Mouse (Mus musculus) forebrain, embryonic 16.5 days (tissue): Measurements from ENCODE around the gene Vps51. TPM values are rescaled to one million over a fixed set of nuclear protein-coding genes. Genes with fewer than 3 reads are reported as not detected.
A peak's percentile ranks its signal among the peaks of the same experiment; 100 is the strongest.

Experiments used
- ATAC-seq: fragments of 200-750 bp; cut with Nextera tagmentation; 2 replicates; pipeline ENCODE4 v1.8.0; 2017; ENCODE audit warnings: mild to moderate bottlenecking, moderate library complexity
- H3K27ac ChIP-seq: fragments of 300-500 bp; sonication (generic); 2 replicates; pipeline ENCODE4 v1.5.1; 2014; ENCODE audit warnings: low read length, control low read depth
- H3K27me3 ChIP-seq: fragments of 300-500 bp; sonication (generic); replicated peaks from 2 replicates; pipeline ENCODE4 v1.6.1; 2014; ENCODE audit warnings: low read length; ENCODE audit not compliant: control insufficient read depth, insufficient read depth
- H3K36me3 ChIP-seq: fragments of 300-500 bp; sonication (generic); 2 replicates; pipeline ENCODE4 v1.6.1; 2014; ENCODE audit not compliant: control insufficient read depth, insufficient read depth
- H3K4me1 ChIP-seq: fragments of 300-500 bp; sonication (generic); replicated peaks from 2 replicates; pipeline ENCODE4 v1.6.1; 2014; ENCODE audit warnings: low read length; ENCODE audit not compliant: control insufficient read depth, insufficient read depth
- H3K4me2 ChIP-seq: fragments of 300-500 bp; sonication (generic); 2 replicates; pipeline ENCODE4 v1.6.1; 2014; ENCODE audit warnings: mild to moderate bottlenecking, low read length, control low read depth
- H3K4me3 ChIP-seq: fragments of 300-500 bp; sonication (generic); replicated peaks from 2 replicates; pipeline ENCODE4 v1.5.1; 2014; ENCODE audit warnings: mild to moderate bottlenecking, low read length, control low read depth
- H3K9ac ChIP-seq: fragments of 300-500 bp; sonication (generic); replicated peaks from 2 replicates; pipeline ENCODE4 v1.6.1; 2014; ENCODE audit warnings: low read depth, low read length, control low read depth
- H3K9me3 ChIP-seq: fragments of 300-500 bp; sonication (generic); 2 replicates; pipeline ENCODE4 v1.6.1; 2016; ENCODE audit warnings: low read length; ENCODE audit not compliant: control insufficient read depth
- WGBS: fragments of 180-500 bp; shearing (Covaris S2); extraction: QIAGEN DNeasy Blood & Tissue Kit; methylation state at CpG from one replicate; pipeline ENCODE4 v1.1.7; 2014; 5-methylcytosine and 5-hydroxymethylcytosine counted together
- polyA plus RNA-seq: library from polyadenylated mRNA; unstranded; fragments of >200 nt; fragmentation: Nextera tagmentation; extraction: Ambion mirVana; gene quantifications from 2 replicates; pipeline ENCODE4 v1.2.1, GENCODE M21; 2015

Gene Vps51
- 85.9 and 88.5 TPM in 2 replicates for polyA plus RNA-seq

DNA sequence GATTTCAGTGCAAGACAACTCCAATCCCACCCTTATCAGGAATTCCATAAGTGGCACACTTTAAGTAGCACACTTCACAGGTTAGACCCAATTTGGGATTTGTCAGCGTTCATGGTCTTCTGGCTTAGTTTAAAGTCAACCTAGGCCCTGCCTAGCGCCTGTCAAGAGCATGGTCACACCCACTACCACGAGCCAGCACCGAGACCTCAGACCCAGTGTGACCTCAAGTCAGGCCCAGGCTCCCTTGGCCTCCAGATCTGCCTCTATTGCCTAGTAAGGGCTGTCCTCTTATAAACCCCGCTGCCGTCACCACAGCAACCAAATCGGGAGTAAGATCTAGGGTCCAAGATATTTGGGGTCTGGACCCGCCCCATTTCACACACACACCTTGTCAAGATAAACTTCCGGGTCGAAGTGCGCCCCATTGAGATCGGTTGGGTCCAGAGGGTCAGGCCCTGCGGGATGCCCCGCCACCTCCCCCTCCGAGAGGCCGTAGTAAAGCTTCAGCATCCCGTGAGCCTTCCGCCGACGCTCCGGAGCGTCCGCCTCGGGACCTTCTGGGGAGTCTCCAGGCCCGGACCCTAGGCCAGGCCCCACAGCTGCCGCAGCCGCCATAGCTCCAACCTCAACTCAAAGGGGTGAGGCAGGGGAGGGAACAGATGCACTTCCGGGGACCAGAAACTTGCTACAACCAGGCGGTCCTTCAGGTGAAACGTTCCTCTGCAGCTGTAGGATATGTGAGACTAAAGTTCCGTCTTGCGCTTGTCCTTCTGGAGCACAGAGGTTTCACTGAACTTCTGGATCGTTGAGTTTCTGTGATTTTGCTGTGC lies at the start of gene Vps51:
Vps51 (minus strand) TSS at position 668 of the 830 bp plus-strand sequence.
- Histone ChIP-seq H3K4me3 (peak within 1 kb of the TSS; percentile 65), H3K27me3 (no peaks in the 10 kb centered on the region), H3K36me3 (peaks cover 11% of the 10 kb centered on the region), H3K9ac (peak within 1 kb of the TSS; percentile 76), H3K4me1 (peaks cover 17% of the 10 kb centered on the region), H3K4me2 (peak within 1 kb of the TSS; percentile 94), H3K27ac (peak within 1 kb of the TSS; percentile 82), H3K9me3 (no peaks in the 10 kb centered on the region)
- peak; percentile 93 for ATAC-seq
- WGBS: 2% methylated on average over 33 of the region's 33 CpGs

DNA sequence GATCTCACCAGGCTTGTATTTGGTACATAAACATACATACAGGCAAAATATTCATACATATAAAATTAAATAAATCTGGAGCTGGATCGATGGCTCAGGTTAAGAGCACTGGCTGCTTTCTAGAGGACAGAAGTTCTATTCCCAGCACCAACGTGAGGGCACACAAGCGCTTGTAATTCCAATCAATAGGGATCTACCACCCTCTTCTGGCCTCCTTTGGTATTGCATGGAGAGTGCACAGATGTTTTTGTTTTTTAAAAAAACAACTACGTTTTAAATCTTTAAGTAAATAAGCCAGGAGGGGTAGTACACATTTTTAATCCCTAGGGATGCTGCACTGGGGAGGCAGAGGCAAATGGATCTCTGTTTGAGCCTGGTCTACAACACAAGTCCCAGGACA lies 49.3 kb upstream of the Vps51 start:
- no peak for ATAC-seq
- Histone ChIP-seq H3K36me3 (no peaks in the 10 kb centered on the region), H3K4me1 (peaks cover 7% of the 10 kb centered on the region), H3K4me2 (no peak overlapping the region), H3K27me3 (no peaks in the 10 kb centered on the region), H3K9ac (no peak overlapping the region), H3K27ac (no peak overlapping the region), H3K4me3 (no peak overlapping the region), H3K9me3 (no peaks in the 10 kb centered on the region)
- WGBS: 21% methylated on average over 4 of the region's 4 CpGs

DNA sequence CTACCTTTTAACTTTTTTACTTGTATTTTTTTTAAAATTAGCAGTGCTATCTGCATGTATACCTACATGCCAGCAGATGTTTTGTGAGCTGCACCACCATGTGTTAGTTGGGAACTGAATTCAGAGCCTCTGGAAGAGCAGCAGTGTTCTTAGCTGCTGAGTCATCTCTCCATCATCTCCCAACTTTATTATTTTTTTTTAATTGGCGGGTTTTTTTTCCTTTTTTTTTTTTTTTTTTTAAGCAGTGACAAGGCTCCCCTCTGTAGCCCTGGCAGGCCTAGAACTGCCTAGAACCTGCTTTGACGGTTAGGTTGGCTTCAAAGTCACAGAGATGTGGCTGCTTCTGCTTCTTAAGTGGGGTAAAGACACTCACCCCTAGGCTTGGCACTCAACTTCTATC lies 47.9 kb upstream of the Vps51 start:
- no peaks in the 10 kb centered on the region for H3K9me3 ChIP-seq
- no peak overlapping the region for H3K27ac ChIP-seq
- H3K27me3 ChIP-seq: no peaks in the 10 kb centered on the region
- no peak overlapping the region for H3K9ac ChIP-seq
- peaks cover 8% of the 10 kb centered on the region for H3K4me1 ChIP-seq
- H3K4me2 ChIP-seq: no peak overlapping the region
- no peaks in the 10 kb centered on the region for H3K36me3 ChIP-seq
- WGBS: 84% methylated on average over 2 of the region's 2 CpGs
- H3K4me3 ChIP-seq: no peak overlapping the region
- no peak for ATAC-seq

DNA sequence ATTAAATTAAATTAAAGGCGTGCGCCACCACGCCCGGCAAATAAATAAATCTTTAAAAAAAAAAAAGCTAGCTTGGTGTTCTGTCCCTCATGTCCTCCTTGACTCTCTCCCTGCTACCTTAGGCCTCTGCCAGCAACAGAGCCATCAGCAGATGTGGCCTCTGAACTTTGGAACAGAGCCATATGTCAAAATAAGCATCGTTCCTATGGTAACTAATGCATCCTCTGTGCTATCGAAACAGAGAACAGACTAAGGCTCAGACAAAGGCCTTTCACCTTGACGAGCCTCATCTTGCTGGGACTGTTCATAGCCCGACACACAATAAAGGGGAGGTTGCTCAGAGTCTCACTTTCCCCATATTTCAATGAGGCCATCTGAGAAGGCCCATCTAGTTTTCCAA lies 46.3 kb upstream of the Vps51 start:
- Histone ChIP-seq H3K27ac (no peak overlapping the region), H3K4me3 (no peak overlapping the region), H3K9me3 (no peaks in the 10 kb centered on the region), H3K27me3 (no peaks in the 10 kb centered on the region), H3K4me1 (peaks cover 15% of the 10 kb centered on the region), H3K4me2 (no peak overlapping the region), H3K36me3 (no peaks in the 10 kb centered on the region), H3K9ac (no peak overlapping the region)
- WGBS: 64% methylated on average over 8 of the region's 8 CpGs
- no peak for ATAC-seq

DNA sequence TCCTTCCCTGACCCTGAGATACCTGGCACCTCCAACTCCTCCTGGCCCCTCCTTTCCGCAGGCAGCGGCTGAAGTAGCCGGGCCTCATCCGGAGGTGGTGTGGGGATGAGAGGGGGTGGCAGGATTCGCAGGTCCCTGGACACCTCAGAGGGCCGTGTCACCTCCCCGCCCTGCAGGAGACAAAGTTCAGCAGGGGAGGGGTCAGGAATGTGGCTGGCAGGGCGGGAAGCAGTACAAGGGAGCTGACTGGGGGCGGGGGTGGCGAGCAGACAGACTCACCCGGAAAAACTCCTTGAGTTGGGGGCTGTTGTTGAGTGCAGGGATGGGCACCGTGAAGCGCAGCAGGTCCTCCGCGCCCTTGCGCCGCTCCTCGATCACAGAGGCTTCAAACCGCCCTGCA lies 44.7 kb upstream of the Vps51 start:
- 35% methylated on average over 19 of the region's 19 CpGs for WGBS
- no peaks in the 10 kb centered on the region for H3K27me3 ChIP-seq
- peaks cover 23% of the 10 kb centered on the region for H3K4me1 ChIP-seq
- H3K9me3 ChIP-seq: no peaks in the 10 kb centered on the region
- no peak overlapping the region for H3K9ac ChIP-seq
- H3K36me3 ChIP-seq: no peaks in the 10 kb centered on the region
- no peak overlapping the region for H3K4me2 ChIP-seq
- ATAC-seq: no peak
- no peak overlapping the region for H3K4me3 ChIP-seq
- no peak overlapping the region for H3K27ac ChIP-seq

DNA sequence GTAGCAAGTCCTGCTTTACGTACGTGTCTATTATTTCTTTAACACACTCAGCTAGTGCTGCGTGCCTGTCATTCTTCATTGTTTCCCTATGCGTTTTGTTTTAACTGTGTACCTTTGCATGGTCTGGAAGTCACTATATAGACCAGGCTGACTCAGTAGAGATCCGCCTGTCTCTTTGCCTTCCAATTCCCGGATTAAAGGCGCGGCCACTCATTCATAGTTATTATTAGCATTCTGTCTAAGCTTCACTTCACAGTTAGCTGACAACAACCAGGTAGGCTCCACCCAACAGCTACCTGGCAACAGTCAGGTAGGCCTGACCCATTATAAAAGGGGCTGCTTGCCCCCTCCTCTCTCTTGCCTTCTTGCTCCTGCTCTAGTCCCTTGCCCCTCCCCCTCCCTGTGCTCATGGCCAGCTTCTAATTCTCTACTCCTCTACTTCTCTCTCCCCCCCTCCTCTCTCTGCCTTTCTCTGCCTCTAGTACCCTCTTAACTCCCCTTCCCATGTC lies 41.7 kb upstream of the Vps51 start:
- Histone ChIP-seq H3K4me1 (peaks cover 26% of the 10 kb centered on the region), H3K27me3 (no peaks in the 10 kb centered on the region), H3K4me2 (peak overlapping the region; percentile 76), H3K9ac (peak overlapping the region; percentile 88), H3K4me3 (peak overlapping the region; percentile 88), H3K9me3 (no peaks in the 10 kb centered on the region), H3K27ac (peak overlapping the region; percentile 95), H3K36me3 (peaks cover 15% of the 10 kb centered on the region)
- WGBS: under 1% methylated on average over 8 of the region's 8 CpGs
- peak; percentile 56; the same call in 1 of the 2 replicates for ATAC-seq

DNA sequence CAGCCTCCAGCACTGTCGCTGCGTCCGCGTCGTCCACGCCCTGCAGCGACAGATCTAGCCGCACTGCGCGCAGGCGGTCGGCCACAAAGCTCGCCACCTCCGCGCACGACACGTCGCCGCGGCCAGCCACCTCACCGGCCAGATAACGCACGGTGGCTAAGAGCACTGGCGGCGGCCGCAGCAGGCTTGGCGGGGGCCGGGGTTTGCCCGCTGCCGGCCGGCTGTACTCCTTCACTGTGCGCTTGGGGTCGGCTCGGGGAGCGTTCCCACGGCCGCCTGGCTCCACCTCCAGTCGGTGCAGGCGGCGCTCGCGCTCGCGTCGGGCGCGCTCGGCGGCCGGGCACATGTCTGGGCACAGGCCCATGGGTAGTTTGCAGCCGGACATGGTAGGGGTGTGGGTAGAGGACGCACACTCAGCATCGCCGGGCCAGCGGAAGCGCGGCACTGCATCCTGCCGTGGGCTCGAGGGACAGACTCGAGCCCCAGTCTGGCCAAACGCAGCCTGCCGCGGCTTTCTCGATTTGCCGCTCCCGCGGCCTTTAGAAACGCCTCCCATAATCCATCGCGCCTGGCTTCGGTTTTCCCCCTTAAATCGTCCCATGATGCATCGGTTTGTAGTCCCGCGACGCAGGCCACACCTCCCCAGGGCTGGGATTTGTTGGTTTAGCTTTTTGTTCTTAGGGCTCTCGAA lies 41.1 kb upstream of the Vps51 start, which contains the start of gene Sac3d1:
Sac3d1 (minus strand) TSS at position 665 of the 691 bp plus-strand sequence.
- ATAC-seq: peak; percentile 93
- H3K27ac ChIP-seq: peak within 1 kb of the TSS; percentile 95
- under 1% methylated on average over 77 of the region's 77 CpGs for WGBS
- peaks cover 15% of the 10 kb centered on the region for H3K36me3 ChIP-seq
- H3K9me3 ChIP-seq: no peaks in the 10 kb centered on the region
- H3K27me3 ChIP-seq: no peaks in the 10 kb centered on the region
- peak within 1 kb of the TSS; percentile 76 for H3K4me2 ChIP-seq
- peaks cover 21% of the 10 kb centered on the region for H3K4me1 ChIP-seq
- peak within 1 kb of the TSS; percentile 88 for H3K9ac ChIP-seq
- H3K4me3 ChIP-seq: peak within 1 kb of the TSS; percentile 88

DNA sequence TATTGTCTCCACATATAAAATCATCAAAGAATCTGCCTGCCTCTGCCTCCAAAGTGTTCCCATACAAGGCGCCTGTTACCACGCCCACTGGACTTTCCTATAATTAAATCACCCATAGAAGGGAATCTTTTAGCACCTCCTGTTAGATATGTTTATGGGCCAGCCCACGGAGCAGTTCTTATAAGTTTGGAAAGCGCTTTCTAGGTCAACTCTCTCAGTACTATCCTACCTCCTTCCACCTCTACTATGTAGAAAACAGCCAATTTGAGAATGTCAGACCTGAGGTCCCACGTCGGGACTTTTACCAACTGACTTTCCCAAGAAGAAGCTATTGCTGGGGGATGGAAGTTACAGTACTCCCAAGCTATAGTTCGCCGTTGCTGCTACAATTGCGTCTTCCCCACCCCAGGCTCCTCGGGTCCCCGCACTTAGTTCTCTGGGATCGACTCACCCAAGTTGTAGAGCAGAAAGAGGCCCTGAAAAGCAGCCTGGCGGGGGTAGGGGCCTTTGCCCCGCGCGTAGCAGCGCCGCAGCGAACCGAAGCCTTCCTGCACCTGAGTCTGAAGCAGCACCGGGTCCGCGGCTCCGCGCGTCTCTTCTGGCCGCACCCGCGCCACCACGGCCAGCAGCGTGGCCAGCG lies 40.4 kb upstream of the Vps51 start:
- ATAC-seq: no peak; the same call in 1 of the 2 replicates
- Histone ChIP-seq H3K4me2 (peak overlapping the region; percentile 76), H3K9ac (peak overlapping the region; percentile 88), H3K4me3 (peak overlapping the region; percentile 88), H3K4me1 (peaks cover 21% of the 10 kb centered on the region), H3K36me3 (peaks cover 15% of the 10 kb centered on the region), H3K9me3 (no peaks in the 10 kb centered on the region), H3K27ac (peak overlapping the region; percentile 95), H3K27me3 (no peaks in the 10 kb centered on the region)
- WGBS: 4% methylated on average over 32 of the region's 32 CpGs
